Mouse (Mus musculus): ENCODE measurements at regions not wholly inside any gene's neighbourhood (a gene's known extent, or its start where the extent isn't known, plus 50 kb on each side); places are given as distances from the start of the nearest gene placed in this dataset.

GRCm38 (mm10) chr1:167517611-167518110, 51.1 kb upstream of the Lrrc52 start:
- H3K9me3 ChIP-seq (replicated peaks) = no peaks in the 10 kb centered on the region
- H3K9ac ChIP-seq = no peak overlapping the region
- ATAC-seq (replicated peaks; ENCODE audit: low FRiP score) = no peak
- no peak overlapping the region for H3K27ac ChIP-seq
- H3K27me3 ChIP-seq = no peaks in the 10 kb centered on the region
- no peak overlapping the region for H3K4me3 ChIP-seq (replicated peaks)
- no peaks in the 10 kb centered on the region for H3K4me1 ChIP-seq
- H3K36me3 ChIP-seq = no peaks in the 10 kb centered on the region
- 78% methylated on average over 5 of the region's 5 CpGs for WGBS
- no peak overlapping the region for H3K4me2 ChIP-seq

GRCm38 (mm10) chr1:167523881-167524280, 57.3 kb upstream of the Lrrc52 start:
- no peak overlapping the region for H3K4me2 ChIP-seq
- no peak for ATAC-seq (replicated peaks; ENCODE audit: low FRiP score)
- no peaks in the 10 kb centered on the region for H3K4me1 ChIP-seq
- 87% methylated on average over 7 of the region's 7 CpGs for WGBS
- no peak overlapping the region for H3K4me3 ChIP-seq (replicated peaks)
- no peak overlapping the region for H3K9ac ChIP-seq
- H3K27ac ChIP-seq = no peak overlapping the region
- H3K9me3 ChIP-seq (replicated peaks) = no peaks in the 10 kb centered on the region
- no peaks in the 10 kb centered on the region for H3K27me3 ChIP-seq
- H3K36me3 ChIP-seq = no peaks in the 10 kb centered on the region

DNA sequence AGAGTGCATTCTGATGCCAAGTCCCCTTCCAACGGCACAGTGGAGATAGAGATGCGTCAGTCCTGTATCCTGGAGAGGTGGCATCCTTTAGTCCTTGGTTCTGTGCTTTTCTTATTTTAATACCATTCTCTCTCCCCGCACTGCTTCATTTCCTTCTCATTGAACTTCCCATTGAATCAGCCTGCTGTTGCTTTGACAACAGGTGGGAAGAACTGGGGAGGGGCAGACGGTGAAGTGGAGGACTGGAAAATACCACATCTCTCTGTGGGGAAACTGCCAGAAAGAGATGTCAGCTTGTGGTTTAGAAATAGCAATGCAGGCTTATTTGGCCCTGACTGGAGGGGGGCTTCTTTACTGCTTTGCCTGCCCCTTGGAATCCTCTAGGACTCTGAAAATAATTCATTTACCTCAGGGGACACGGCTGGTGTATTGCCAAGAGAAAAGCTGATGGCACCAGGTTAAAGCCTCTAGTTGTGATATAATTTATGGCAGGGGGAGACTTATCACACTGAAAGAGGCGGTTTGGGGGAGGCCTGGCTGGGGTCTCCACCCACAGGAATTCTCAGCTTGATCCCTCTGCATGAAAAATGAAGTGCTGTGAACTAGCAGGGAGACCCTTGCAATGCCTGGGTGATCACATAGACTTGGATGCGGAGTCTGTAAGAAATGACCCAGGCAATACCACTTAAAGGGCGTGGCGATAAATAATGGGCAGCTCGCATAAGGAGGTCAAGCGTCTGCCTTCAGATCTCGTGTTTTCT, 65.4 kb upstream of the Rxrg start:
- H3K4me2 ChIP-seq = no peak overlapping the region
- no peak overlapping the region for H3K27ac ChIP-seq
- 28% methylated on average over 12 of the region's 12 CpGs for WGBS
- H3K27me3 ChIP-seq = no peaks in the 10 kb centered on the region
- H3K36me3 ChIP-seq = no peaks in the 10 kb centered on the region
- H3K4me1 ChIP-seq = peaks cover 10% of the 10 kb centered on the region; the same call in 1 of the 2 replicates
- H3K4me3 ChIP-seq (replicated peaks) = no peak overlapping the region
- ATAC-seq (replicated peaks; ENCODE audit: low FRiP score) = peak; percentile 40; the same call in 1 of the 2 replicates
- peaks cover 3% of the 10 kb centered on the region; the same call in 1 of the 2 replicates for H3K9me3 ChIP-seq (replicated peaks)
- H3K9ac ChIP-seq = no peak overlapping the region

DNA sequence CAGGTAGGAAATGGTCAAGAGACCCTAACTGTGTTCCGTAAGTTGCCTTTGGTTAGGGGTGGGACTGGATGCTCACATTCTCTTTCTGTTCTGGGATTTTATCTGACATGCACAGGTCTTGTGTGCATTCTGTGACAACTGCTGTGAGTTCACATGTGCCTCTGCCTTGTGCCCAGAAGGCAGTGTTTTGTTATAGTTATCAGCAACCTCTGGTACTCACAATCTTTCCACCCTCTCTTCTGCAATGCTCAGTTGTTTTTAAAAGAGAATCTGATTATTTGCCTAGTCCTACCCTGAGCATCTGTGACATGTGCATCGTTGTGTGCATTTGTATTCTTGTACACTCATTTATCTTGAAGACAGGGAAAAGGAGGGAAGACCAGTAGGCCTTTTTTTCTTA, 52.2 kb upstream of the Rxrg start:
- Histone ChIP-seq H3K9ac (no peak overlapping the region), H3K36me3 (no peaks in the 10 kb centered on the region), H3K27me3 (no peaks in the 10 kb centered on the region), H3K27ac (no peak overlapping the region), H3K9me3 (replicated peaks) (no peaks in the 10 kb centered on the region), H3K4me2 (no peak overlapping the region), H3K4me3 (replicated peaks) (no peak overlapping the region), H3K4me1 (peaks cover 8% of the 10 kb centered on the region)
- 83% methylated on average over 2 of the region's 2 CpGs for WGBS
- no peak for ATAC-seq (replicated peaks; ENCODE audit: low FRiP score)

DNA sequence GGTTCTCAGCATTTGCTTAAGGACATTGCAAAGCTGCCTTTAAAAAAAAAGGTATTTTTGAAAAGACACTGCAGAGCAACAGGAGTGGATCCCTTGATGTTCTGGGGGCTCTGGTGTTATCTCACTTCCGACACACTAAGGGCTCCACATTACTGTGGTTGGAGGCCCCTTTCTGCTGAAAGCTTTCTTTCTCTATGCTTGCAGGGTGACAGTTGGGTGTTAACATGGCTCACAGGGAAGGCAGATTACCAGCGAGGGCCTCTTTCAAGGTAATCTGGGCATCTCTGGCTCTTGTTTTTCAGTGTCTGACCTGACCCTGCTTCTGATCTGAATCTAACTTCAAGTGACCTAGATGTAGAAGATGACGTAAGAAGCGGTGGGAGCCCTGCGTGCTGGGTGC, 50.9 kb upstream of the Rxrg start:
- Histone ChIP-seq H3K9me3 (replicated peaks) (no peaks in the 10 kb centered on the region), H3K4me2 (no peak overlapping the region), H3K36me3 (no peaks in the 10 kb centered on the region), H3K27ac (no peak overlapping the region), H3K4me3 (replicated peaks) (no peak overlapping the region), H3K4me1 (peaks cover 15% of the 10 kb centered on the region), H3K9ac (no peak overlapping the region), H3K27me3 (no peaks in the 10 kb centered on the region)
- 86% methylated on average over 5 of the region's 5 CpGs for WGBS
- no peak for ATAC-seq (replicated peaks; ENCODE audit: low FRiP score)
